Mouse (Mus musculus): Measurements from ENCODE around the gene Cpox. TPM values are rescaled to one million over a fixed set of nuclear protein-coding genes. Genes with fewer than 3 reads are reported as not detected.
"Not testable (repeated sequence)": the region's sequence is repeated elsewhere in the genome, so short reads cannot be mapped to it uniquely, and the experiment has no call there.

Cpox gene
- 12.0 and 13.6 TPM in 2 replicates for polyA plus RNA-seq (2012; rRNA removed)

DNA sequence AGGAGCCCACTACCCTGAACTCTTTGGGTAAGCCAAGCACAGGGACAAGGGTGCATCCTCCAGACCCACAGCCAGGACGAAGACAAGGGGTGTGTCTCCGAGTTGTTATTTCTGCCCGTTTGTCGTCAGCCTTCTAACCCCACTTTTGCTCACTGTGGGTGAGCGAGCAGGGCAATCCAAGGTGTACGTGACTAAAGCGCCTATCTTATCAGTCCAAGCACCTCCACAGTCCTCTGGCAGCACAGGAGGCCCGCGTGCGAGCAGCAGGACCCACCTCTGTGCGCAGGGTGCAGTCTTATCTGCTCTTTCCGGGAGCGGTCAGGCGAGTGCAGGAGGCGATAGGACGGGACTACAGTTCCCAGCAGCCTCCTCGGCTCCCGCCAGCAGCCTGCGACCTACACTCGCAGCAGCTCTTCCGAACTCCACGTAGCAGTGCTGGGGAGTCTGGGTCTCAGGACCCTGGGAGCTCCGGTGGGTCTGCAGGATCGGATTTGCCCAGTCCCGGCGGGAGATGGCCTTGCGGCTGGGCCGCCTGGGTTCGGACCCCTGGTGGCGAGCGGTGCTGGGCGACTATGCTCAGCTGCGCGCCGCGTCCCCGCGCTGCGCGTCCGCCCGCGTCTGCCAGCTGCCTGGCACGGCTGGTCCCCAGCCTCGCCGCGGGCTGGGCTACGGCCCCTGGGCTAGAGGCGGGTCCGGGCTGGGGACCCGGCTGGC, at the start of gene Cpox:
Cpox (plus strand) TSS at position 376 of the 714 bp plus-strand sequence.
- DNase-seq (ENCODE audit: low read depth) = no peak

GRCm38 (mm10) chr16:58622377-58622776, 47.7 kb upstream of the Cpox start:
- DNase-seq (ENCODE audit: low read depth) = no peak

GRCm38 (mm10) chr16:58623114-58623513, 47.0 kb upstream of the Cpox start:
- DNase-seq (ENCODE audit: low read depth) = no peak

DNA sequence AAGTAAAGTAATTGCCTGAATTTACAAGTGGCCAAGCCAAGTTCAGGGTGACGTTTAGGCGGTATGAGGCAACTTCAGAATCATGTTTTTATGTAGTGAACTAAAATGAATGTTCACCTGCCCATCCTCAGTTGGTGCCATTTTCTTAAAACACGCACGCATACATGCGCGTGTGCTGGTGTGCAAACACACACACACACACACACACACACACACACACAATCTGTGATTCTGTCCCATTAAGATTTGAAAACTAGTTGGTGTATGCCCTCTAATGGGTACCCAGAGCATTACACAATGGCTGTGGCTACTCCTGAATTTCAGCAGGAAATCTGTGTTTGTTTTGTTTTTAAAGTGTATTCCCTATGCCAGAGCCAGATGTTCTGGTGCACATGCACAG, 46.1 kb upstream of the Cpox start:
- DNase-seq (ENCODE audit: low read depth) = no peak

- DNase-seq (ENCODE audit: low read depth) = no peak
Observed at GRCm38 (mm10) chr16:58627597-58628335, 42.3 kb upstream of the Cpox start.

DNA sequence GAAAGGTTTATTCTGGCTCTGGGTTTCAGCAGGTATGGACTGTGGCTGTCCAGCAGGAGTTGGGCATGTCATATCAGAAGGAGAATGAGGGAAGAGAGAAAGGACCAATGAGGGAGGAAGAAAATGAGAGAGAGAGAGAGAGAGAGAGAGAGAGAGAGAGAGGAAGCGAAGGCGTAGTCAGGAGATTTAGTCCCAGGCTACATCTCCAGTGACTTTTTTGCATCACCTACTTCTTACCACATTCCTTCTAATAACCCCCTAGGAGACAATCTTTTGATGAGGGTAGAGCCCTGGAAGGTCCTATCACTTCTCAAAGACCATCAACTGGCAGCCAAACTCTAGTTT, 41.8 kb upstream of the Cpox start:
- DNase-seq (ENCODE audit: low read depth) = no peak

DNA sequence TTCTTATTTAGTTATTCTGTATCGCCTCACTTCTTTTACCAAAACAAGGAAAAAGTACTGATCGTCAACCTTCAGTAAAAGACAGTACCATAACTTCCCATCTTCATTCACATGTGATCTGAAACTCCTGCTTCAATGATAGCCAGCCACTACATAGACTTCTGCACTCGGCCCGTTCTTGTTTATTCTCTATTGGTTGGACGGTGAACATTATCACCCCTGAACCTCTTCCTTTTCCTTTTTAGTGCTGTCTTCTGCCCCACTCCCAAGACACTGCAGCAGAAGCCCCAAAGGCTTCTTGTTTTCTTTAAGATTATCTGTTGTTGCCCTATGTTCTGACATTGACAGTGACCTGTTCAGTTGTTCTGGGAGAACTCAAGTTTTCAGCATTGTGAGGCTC, 41.1 kb upstream of the Cpox start:
- DNase-seq (ENCODE audit: low read depth) = no peak

DNA sequence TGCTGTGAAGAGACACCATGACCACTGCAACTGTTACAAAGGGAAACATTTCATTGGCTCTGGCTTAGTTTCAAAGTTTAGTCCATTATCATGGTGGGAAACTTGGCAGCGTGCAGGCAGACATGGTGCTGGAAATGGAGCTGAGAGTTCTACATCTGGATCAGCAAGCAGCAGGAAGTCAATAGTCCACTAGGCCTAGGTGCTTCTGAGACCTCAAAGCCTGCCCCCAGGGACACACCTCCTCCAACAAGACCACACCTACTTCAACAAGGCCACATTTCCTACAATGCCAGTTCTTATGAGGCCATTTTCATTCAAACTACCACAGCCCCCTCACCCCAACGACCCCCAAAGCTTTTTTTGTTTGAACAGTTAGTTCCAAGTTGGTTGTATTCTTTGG, 40.4 kb upstream of the Cpox start:
- DNase-seq (ENCODE audit: low read depth) = no peak

DNA sequence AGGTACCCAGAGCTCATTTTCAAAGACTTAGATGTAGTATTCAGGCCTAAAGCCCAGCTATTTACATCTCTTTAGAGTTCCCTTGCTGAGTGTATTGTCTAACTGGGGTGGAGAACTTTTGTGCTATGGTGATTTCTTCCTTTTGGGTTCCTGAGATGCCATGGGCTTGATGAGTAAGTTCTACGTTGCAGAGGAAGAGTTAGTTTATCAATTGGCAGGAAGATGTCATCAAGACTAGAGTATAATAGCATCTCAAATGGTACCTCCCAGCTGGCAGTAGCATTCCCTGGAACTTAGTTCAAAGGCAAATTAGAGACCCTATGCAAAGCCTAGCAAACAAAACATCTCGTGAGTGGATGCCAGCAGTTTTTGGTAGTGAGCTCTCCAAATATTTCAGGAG, 34.2 kb upstream of the Cpox start:
- DNase-seq (ENCODE audit: low read depth) = no peak

GRCm38 (mm10) chr16:58637448-58637847, 32.6 kb upstream of the Cpox start:
- DNase-seq (ENCODE audit: low read depth) = no peak

GRCm38 (mm10) chr16:58638016-58638415, 32.1 kb upstream of the Cpox start:
- no peak for DNase-seq (ENCODE audit: low read depth)

- DNase-seq (ENCODE audit: low read depth) = no peak
Observed at GRCm38 (mm10) chr16:58638689-58639175, 31.4 kb upstream of the Cpox start, which contains the start of gene E330017A01Rik. Gene E330017A01Rik, minus strand, starts transcription at chr16:58638739.

DNA sequence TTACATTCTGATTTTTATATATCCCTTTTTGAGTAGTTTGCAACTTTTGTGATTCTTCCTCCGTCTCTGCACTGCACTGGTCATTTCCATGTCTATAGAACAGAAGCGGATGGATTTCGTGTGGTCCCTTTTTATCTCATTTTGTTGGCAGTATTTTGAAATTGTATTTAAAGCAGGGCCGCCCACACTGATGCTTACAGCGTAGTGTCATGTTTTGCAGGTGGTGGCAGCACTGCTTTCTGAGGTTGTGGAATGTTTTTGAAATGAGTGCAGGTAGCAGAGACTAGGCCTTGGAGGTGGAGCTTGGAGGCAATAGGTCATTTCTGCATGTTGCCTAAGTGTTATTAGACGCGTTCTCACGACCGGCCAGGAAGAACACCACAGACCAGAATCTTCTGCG, 20.1 kb upstream of the Cpox start:
- no peak for DNase-seq (ENCODE audit: low read depth)

DNA sequence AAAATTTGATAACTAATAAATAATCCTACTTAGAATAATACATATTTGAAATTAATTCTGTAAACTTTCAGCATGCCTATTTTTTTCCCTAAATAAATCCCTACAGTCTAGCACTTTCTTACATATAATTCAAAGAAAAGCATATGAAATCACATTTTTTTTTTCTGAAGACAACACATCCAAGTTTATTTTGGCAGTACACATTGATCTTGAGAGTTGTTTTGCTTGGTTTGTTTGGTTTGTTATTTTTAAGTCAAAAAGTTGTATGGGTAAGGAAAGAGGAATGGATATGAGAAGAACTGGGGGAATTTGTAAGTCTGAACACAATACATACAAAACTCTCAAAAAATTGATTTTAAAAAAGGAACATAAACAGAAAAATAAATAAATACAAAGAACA, 14.3 kb upstream of the Cpox start:
- no peak for DNase-seq (ENCODE audit: low read depth)

GRCm38 (mm10) chr16:58656526-58656925, 13.6 kb upstream of the Cpox start:
- DNase-seq (ENCODE audit: low read depth) = no peak

DNA sequence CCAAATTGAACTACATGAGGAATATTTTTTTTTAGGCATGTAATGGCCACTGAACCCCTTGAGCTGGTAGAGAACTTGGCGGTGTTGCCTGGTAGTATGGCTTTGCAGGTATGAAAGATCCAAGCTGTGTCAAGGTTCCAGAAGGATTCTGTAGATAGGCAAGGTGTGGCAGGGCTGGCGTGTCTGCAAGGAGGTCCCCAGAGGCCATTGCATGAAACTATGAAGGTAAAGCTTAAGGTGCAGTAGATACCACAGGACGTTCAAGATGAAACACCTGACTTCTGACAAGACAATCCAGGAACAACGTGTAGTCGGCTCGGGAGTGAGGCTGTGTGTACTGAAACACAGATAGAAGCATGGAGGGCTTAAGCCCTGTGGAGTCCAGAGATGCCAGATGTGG, 11.4 kb upstream of the Cpox start:
- no peak for DNase-seq (ENCODE audit: low read depth)

DNA sequence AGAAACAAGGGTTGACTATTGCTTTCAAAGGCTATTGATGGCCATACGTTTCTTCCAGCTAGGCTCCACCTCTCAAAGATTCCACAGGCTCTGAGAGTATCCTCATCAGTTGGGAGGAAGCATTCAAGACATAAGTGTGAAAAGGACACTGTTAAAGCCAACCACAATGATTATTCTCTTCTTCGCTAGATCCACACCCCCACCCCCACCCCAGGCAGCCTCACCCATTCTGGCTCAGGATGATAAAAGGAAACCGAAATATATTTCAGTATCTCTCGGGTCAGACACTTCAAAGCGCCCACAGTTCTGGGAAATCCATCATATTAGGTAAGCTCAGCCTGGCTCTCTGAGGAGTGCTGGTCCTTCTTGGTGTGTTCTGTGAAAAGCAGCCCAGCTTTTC, 8.3 kb upstream of the Cpox start:
- no peak for DNase-seq (ENCODE audit: low read depth)

DNA sequence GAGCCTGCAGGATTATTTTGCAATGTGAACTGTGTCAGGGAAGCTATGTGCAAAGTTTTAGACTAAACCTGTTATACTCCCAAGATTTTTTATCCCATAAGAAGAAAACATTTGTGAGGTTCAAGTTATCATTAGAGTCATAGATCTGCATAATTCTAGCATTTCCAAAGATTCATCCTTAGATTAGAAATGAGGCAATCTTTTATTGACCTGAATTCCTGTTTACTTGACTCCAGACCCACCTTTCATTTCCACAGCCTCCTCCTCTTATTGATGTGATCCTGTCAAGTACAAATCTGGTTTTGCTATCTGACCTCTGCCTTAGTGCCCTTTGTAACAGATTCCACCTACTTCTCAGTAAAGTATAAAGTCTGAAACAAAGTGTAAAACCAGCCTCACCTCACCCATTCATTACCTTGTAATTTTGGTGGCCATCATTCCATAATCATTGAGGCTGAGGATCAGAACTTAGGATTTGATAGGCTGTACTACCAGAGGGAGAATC, 7.8 kb upstream of the Cpox start:
- DNase-seq (ENCODE audit: low read depth) = no peak

DNA sequence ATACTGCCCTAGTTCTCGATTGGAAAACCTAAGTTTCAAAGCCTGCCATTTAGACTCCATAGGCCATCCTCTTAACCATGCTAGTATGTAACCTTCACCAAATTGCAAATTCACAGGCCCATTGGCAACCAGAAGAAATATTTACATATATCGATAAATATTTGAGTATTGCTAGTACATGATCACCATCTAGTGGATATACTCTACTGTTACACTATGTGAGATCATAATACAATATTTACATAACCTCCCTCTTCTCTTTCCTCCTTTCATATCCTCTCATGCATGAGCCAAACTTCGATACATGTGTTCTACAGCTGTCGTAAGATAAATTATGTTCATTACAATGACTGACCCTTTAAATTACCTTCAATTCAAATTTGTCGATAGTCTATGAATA, 7.1 kb upstream of the Cpox start:
- no peak for DNase-seq (ENCODE audit: low read depth)

- no peak for DNase-seq (ENCODE audit: low read depth)
Observed at GRCm38 (mm10) chr16:58663816-58664215, 6.3 kb upstream of the Cpox start.

- not testable (repeated sequence) for DNase-seq (ENCODE audit: low read depth)
Observed at GRCm38 (mm10) chr16:58665137-58665536, 5.0 kb upstream of the Cpox start.

- not testable (repeated sequence) for DNase-seq (ENCODE audit: low read depth)
Observed at GRCm38 (mm10) chr16:58666681-58667080, 3.4 kb upstream of the Cpox start.

DNA sequence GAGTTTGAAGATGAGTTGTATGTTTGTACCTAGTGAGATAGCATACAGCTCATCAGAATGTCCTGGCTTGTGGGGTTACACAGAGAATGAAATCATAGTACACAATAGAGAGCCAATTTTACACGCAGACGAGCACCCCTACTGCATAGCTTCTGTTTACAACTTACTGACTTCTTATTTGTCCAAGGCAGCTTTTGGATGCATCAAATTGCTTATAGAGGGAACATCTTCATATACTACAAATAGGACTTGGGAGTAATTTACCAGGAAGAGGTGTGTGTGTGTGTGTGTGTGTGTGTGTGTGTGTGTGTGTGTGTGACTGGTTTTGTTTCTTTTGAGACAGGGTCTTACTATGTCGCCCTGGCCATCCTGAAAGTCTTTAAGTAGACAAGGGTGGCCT, 1.5 kb upstream of the Cpox start:
- DNase-seq (ENCODE audit: low read depth) = no peak
